Mouse (Mus musculus) adrenal gland, adult 8-10 months (tissue): Measurements from ENCODE around the gene Zfp91. TPM values are rescaled to one million over a fixed set of nuclear protein-coding genes. Genes with fewer than 3 reads are reported as not detected.

Experiments
- DNase-seq: peaks from one replicate; pipeline ENCODE4 v3.0.0; 2022
- total RNA-seq, 4 experiments: library from RNA; stranded (reverse); gene quantifications; 2 replicates each; pipeline ENCODE4 v1.2.4; 2022

Zfp91 gene
- 10 to 100 TPM; 70.3 to 80.8 (median 71.4) TPM for total RNA-seq

DNA sequence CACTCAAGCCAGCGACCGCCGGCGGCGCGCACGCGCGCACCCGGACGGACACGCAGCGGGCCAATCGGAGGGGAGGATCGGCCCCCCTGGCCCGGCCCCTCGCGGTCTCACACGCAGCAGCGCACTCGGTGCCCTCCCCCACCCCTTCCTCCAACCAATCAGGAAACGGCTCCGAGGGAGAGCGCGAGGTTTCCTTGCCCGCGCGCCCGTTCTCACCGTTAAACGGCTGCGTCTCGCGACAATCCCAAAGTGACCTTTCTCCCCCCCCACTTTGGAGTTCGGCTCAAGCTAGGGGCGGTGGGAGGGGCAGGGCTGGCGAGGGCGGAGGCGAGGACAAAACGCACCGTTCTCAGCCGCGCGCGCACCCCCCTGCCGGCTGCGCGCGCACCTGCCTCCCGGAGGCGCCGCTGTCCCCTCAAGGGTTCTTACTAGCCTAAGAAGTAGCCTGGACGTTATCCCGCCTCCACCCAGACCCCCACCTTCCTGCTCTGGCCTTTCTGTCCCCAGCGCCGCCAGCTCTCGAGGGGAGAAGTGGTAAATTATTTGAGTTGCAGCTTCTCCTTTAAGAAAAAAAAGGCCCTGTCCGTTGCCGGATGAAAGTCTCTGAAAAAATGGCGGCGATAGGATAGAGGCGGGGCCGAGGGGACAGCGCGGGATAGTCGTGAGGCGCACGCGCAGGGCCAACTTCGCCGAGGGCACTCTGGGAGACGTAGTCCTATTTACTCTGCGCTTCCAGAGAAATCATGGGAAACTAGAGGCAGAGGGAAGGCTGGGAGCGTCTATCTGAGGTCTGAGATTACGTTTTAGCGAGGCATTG, at the start of gene Zfp91, which contains the start of gene Lpxn:
Zfp91 (minus strand) TSS at position 616 of the 817 bp plus-strand sequence.
Lpxn (plus strand) TSS at position 683 of the 817 bp plus-strand sequence.
- DNase-seq, result peak; percentile 97

DNA sequence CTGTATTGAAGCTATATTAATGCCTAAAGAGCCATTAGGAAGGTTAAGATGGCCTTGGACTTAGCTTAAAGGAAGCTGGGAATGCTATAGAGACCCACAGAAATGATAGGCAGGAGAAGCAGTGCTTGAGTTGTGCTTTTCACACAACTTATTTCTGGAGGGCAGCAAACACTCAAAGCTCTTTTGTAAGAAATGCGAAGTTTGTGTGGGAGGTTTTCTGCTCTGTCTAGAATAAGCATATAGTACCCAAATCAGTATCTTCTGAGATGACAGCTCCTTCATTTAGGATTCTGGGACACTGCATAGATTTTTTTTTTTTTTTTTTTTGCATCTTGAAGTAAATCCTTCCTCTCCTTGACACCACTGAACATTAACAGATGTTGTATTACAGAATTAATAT, 42.6 kb upstream of the Zfp91 start:
- DNase-seq, result no peak

DNA sequence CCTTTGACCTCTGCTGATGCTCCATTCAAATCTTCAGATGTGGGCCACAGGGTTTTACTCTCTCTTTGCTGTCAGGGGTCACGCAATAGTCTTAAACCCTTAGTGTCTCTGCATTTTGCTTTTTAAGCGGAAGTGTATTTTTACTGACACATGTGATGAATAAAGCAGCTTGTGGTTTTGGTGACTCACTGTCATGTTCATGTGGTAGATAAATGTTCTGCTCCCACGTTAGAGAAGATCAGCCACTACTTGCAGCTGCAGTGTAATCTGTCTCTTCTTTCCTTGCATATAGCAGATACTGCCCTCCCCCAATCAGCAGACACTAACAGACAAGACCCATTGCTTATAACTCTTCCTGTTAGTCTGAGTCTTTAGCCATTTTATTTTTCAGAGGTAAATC, 37.7 kb upstream of the Zfp91 start:
- no peak for DNase-seq

DNA sequence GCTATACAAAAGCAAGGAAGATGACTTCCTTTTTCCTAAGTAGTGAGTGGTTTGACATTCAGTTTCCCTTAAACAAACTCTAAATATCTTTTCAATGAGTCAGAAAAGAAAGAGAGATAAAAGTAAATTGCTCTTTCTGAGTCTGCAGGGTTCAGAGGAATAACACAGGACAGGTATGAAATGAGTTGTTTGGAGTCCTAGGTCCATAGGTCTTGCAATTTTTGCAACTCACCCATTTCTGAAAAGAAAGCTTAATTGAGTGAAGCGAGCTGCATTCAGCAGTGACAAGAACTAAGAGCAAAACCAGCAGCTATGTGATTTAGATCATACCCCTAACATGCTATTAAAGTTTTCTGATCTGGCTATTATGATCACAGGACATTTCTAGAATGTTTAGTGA, 35.6 kb upstream of the Zfp91 start:
- DNase-seq, result no peak

DNA sequence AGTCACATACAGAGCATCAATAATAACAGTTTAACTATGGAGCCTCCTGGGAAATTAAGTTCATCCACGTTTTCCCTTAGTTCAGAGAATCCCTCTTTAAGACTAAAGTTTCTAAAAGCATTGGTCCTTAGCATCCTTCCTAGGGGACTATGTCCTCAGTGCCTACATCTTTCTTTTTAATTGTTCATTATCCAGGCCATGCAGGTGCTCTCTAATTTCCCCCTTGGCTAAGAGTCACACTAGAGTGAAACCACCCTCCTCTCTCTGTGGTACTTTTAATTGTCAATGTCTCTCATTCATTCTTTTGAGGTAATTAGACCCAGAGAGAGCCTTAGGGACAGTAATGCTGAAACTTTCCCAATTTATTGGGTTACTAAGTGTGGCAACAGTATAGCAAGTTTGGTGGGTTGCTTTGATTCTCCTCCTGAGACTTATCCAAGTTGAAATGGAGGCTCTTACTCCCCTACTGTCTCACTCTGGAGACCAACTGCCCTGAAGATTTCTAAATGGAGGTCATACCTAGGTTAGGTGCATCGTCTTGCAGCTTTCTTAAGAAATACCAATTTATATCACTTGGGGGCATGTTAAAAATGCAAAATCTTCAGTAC, 35.0 kb upstream of the Zfp91 start:
- no peak for DNase-seq

DNA sequence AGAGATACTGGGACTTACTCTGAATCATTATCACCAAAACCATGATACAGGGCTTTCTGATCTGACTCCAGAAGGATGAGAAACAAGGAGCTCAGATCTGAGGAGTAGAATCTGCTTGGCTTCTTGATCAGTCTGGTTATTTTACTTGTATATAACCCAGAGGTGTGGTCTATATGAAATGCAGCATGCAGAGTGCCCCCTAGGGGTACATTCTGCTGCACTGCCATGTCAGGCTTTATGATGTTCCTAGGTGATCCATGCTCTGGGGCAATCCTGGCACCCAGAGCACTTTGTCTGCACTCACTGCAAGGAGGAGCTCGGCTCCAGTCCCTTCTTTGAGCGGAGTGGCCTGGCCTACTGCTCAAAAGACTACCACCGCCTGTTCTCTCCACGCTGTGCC, 28.6 kb upstream of the Zfp91 start:
- DNase-seq, result no peak

DNA sequence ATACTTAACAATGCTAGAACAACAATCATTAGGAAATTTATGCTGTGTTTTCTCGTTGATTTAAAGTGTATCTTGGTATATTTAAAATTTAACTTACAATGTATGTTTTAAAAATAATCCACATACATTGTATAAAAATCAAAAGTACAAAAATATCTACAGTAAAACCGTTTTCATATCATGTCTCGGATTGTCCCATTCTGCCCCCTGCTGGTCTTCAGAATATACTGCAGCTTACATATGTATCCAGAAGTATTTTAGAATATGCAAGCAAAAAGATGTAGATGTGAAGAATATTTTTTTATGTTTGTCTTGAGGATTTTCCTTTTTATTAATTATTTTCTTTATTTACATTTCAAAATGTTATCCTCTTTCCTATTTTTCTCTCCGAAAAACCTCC, 24.5 kb upstream of the Zfp91 start:
- DNase-seq, result no peak

DNA sequence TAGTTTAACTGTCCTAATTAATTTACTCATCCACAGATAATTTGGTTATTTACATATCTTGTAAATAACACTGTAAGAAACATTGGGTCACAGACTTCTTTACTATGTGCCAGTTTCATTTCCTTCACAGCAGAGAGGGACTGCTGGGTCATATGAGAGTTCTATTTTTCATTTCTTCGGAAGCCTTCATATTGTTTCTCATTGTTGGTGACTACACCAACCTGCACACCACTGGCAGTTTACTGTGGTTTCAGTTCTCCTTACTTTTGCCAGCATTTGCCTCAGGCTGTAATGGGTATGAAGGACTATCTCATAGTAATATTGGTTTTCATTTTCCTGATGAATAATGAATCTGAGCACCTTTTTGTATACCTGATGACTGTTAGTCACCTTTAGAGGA, 22.6 kb upstream of the Zfp91 start:
- DNase-seq, result no peak

DNA sequence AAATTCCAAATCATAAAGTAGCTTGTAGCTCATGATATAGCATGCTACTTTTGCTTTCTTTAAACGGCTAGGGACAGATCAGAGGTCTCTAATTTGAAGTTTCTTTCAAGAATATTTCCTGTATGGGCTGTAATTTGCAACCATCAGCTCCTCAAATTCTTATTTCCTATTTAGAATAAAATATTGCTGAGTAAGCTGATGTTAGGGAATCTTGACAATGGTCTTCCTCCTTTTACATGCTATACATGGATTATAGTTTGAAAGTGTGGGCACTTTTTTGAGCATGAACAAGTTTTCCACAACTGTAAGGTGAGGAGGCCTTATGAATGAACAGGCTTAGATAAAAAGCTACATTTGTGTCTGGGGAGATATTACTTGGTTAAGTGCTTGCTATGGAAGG, 18.0 kb upstream of the Zfp91 start:
- DNase-seq, result no peak

DNA sequence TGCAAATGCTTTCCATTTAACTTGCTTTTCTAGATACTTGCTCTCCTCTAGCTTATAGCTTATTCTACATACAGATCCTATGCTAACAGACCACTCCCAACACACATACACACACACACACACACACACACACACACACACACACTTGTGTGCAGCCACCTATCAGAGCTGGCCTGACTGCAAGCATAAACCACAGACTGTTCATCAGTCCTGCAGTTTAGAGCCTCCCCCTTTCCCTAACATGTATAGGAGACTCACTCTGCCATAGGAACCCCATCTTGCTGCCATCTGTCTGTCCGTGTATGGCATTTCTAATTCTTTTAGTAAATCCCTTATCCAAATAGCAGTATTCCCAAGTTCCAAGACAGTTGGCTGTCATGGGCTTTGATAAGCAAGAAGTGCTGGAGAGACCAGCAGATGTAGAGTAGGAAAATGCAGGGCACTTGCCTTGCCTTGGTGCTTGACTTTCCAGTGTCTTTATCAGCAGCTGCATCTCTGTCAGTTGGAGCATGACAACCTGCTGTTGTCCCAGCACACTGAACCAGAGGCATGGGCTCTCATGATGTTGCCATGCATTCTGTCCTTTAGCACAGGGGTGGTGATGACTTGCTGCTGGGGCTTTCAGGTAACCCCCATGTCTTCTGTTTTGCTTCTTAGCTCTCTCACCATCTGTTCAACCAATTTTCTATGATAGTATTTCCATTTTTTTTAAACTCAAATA, 16.9 kb upstream of the Zfp91 start:
- no peak for DNase-seq

DNA sequence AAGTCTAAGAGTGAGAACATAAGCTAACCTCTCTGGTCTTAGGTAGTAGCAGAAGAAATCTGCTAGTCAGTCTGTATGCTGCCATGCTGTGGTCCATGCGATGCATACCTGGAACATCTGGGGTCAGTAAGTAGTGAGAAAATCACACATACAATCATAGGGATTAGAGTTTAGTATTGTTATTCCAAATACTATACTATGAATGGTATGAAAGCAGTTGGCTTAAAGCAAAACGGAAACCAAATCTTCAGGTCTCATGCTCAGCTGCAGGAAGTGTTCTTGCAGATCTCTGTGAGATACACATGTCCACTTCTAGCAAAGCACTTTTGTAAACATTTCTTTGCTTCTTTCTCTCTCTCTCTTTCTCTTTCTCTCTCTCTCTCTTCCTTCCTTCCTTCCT, 10.3 kb upstream of the Zfp91 start:
- no peak for DNase-seq

DNA sequence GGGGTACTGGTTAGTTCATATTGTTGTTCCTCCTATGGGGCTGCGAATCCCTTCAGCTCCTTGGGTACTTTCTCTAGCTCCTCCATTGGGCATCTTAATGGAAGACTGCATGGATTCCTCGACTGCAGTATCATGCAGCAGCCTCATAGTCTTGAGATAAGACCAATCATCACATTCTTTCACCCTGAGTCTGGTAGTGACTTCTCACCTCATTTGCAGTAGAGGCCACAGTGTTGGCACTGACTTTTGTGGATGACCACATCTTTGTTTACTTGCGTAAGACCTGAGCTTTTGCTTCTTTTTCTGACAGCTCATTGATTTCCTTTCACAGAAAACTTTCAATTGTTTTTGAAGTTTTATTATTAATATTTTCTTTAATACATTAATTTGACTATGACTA, 9.8 kb upstream of the Zfp91 start:
- DNase-seq, result no peak

DNA sequence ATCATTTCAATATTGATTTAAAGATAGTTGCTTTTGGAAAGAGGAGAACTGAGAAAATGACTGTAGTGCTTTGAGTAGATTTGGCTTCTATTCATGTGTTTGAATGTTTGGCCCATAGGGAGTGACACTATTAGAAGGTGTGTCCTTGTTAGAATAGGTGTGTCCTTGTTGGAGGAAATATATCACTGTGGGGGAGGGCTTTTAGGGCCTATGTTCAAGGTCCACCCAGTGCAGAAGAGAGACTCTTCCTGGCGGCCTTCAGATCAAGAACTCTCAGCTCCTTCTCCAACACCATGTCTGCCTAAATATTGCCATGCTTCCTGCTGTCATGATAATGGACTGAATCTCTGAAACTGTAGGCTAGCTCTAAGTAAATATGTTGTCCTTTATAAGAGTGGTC, 8.3 kb upstream of the Zfp91 start:
- DNase-seq, result no peak

DNA sequence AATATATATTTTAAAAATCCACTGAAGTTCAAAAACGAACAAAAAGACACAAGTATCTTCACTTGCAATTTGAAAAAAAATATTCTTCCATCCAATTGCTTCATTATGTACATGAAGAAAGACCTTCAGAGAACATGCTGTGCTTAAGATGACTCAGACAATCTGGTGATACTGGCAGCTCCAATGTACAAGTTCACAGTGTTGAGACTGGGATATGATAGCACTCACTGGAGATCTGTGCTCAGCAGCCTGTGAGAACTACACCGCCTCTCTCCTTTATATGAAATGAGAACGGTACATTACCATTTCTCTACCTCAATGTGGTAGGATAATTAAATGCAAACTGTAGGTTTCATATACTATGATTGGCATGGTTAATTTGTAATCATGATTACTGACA, 6.9 kb upstream of the Zfp91 start:
- DNase-seq, result no peak

DNA sequence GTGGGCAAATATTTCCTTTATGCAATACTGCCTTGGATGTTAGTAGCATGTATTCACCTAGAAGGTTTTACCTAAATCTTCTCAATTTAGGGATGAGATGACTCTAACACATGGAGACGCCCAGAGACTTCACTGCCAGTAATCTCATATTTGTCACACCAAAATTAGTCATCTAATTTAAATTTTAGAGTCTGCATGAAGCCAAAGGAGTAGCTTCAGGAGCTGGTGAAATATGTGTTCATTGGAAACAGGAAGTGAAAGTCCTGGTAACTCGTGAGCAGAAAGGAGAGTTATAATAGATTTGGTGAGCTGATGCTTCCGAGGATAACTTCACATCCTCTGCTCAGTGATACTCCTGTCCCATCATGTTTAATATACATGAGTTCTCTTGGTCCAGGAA, 5.1 kb upstream of the Zfp91 start:
- no peak for DNase-seq

DNA sequence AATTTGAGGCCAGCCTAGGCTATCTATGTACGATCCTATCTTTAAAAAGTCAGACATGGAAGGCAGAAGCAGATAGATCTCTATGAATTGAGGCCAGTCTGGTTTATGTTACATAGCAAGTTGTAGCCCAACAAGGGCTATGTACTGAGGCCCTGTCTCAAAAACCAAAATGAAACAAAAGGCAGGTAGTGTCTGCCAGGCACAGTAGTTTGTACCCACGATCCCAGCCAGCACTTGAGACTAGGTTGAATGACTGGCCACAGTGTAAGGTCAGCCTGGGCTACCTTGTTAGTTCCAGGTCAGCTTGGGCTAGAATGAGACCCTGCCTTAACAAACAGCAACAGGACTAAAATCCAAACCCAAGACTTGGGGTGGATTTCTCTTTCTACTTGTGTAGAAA, 4.7 kb upstream of the Zfp91 start:
- DNase-seq, result no peak

DNA sequence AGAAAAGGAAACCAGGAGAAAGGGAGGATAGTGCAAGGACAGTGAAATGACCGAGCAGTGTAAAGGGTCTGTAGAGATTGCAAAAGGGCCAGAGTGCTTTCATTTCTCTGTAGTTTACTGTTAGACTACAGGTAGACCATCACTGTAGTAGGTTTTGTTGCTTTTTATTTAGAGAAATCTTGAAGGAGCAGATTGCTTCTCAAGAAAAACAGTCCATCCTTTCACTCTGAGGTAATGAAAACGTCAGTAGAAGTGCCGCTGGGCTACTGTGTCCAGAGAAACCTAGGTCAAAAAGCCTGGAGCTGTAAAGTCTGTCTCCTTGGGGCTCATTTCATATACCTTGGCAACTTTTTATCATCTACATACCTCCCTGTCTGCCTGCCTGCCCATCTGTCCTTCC, 3.2 kb upstream of the Zfp91 start:
- no peak for DNase-seq

DNA sequence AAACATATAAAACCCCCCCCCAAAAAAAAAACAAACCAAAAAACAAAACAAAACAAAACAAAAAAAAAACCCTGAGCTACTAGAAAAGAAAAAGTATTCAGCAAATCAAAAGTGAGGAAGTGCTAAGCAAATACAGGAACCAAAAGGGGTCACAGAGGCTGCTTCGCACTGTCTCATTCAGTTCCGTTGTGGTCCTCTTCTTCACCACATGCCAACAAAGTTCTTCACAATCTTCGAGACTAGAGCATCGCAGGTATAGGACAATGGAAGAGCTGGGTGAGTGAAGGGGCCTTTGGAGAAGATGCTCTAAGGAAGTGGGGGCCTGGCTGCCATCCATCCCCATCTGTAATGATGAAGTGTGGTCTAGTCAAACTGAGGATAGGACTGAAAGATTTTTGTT, 2.5 kb upstream of the Zfp91 start:
- no peak for DNase-seq

DNA sequence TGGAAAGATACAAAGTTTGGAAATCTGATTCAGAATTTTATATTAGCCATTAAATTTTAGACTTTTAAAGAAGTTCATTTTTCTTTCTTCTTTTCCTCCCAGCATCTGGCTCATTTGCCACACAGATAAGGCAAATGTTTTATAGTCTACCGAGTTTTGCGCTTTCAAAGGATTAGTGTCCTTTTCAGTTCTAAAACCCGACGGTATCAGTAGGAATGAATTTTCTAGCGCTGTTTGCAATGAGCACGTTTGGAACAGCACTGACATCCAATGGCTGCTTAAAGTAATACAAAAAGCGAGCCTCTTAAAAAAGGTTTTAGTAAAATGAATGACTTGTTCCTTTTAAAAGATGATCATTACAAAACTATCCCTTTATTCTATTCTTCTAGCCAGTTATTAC, 1.1 kb upstream of the Zfp91 start:
- no peak for DNase-seq

DNA sequence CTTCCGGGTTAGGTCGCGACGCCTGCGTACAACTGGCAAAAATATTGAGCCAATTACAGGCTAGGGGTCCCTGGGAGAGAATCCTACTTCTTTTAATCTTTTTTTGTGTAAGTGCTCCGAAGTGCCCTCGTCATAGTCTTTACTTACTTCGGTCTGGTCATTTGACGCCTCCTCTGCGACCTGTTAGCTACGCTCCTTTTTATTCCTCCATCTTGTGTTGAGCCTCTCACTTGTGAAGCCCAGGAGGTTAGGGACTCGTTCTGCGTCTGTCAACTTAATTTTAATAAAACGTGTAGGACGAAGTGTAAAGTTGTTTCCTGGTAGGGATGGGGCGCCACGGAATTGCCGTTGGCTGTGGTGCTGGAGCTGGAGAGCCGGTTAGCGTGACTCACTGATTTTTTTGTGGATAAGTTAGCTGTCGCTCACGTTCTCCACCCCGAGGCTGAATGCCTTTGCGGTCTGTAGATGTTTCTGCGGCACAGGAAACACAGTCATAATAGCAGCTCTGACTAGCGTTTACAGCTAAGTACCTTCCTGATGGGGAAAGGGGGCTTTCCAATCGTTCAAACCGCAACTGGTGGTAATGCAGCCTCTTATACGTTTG, 504 bp upstream of the Zfp91 start:
- peak; percentile 62 for DNase-seq

DNA sequence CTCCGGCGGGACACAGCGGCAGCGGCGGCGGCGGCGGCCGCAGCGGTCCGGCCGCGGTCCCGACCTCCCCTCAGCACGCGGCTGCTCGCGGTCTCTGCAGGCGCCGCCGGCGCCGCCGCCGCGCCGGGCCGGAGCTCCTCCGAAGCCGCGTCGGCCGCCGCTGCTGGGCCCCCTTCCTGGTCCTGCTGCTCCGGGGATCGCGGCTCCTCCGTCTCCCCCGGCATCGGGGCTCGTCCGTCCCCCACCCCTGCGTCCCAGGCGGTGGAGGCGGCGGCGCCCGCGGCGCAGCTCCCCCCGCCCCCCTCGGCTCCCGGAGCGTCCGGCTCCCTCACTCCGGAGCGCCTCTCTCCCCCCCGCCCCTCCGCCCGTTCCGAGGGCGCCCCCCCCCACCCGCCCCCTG, 816 bp downstream of the Zfp91 start:
- DNase-seq, result no peak

DNA sequence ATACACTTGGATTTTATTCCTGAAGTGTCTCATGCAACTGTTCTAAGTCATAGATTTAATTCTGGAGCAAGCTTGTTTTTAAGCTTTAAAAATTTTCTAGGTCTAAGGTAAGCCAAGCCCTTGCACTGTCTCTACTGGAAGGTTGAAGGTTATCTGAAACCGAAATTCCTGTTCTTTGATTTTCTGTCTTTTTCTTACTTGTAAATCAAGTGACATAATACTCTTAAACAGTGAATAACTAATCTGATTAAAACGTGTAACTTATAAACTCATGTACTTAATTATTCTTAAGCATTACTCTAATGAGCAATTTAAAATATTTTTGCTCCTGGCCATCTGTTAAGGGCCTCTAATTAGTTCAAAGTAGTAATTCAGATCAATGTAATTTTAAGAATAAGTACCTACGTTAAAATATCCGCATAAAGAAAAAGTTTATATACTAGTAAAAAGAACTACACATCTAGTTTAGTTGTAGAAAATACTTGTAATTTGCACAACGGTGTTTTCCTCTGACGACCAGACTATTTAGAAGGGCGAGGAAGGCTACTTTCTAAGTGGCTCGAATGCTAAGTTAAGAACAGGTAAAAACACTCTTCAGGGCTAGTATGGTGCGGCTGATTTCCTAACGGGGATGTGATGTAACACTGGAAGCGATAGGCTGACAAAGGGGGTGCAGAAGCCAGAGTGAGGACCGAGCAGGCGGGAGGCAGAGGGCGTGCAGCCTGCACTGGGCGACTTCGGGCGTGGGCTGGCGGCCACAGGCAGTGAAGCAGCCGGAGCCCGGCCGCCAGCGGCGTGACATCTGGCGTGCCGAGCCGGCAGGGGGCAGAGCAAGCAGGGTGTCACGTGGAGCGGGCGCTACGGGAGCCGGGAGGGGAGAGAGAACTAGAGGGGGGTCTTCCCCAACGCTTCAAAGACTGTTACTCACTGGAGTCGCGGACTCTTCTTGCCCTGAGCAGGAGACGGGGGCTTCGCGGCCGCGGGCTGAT, 1.6 kb downstream of the Zfp91 start:
- DNase-seq, result peak; percentile 93
